Mouse (Mus musculus): ENCODE results near the gene Nkx2-9.

The Nkx2-9 gene

DNA sequence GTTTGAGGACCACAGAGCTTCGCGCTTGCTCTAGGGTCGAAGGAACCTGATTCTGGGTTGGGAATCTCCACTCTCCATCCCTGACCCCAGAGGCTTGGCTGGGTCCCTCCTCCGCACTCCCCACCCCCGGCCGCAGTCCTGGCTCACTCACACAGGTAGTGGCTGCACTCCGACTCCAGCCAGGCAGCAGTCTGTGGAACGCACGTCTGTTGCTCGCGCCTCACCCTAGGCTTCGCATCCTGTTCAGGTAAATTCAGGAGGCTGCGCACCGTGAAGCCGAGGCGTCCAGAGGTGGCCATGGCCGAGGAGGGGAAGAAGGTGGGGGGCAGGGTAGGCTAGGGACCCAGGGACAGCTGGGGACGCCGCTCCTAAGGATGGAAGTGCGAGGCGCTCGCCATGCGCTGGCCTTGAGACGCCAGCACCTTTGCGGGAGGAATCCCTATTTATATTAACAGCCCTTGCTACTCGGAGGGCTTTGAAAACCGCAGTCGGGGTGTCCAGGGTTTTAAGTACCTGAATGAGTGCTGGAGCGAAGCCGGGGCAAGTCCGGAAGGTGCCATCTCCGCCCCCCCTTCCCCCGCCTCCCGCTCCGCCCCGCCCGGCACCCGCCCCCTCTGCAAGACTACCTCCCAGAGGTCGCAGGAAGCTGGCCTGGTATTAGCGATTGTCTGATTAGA, at the start of gene Nkx2-9:
Nkx2-9 (minus strand) TSS at position 524 of the 677 bp plus-strand sequence.
- DNase-seq: no peak

GRCm38 (mm10) chr12:56637181-56637566, 24.1 kb upstream of the Nkx2-9 start:
- DNase-seq: peak; percentile 42

- peak; percentile 42 for DNase-seq
Measured at GRCm38 (mm10) chr12:56636534-56637180, 23.6 kb upstream of the Nkx2-9 start.

DNA sequence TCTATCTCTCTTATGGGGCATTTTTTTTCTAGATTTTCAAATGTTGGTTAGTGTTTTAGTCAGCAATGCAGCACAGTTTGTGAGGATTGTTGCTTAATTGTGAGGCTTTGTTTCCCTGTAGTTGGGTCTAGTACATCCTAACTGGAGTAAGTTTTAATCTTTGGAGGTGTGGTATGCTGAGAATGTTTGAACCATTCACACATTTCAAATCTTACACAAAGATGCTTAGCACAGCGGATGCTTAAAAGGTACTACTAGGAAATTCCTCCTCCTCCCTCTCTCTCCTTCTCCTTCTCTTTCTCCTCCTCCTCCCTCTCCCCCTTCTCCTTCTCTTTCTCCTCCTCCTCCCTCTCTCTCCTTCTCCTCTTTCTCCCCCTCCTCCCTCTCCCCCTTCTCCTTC, 3.0 kb upstream of the Nkx2-9 start:
- DNase-seq: no peak

DNA sequence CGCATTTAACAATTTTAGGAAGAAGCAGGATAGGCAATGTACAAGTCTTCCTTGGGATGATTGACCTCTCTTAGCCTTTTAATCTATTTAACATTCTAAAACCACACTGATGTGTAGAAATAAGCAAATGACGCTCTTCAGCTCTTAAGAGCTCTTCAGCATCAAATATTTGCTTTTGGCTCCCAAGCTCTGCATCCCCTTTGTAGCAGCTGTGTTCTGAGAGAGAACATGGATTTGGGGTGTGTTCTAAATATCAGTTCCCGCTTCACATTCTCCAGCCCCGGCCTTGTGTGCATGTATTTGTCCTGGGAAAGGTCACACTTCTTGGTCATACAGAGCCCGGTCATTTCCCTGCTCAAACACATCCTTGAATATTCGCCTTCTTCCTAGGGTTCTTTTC, 2.3 kb upstream of the Nkx2-9 start:
- no peak for DNase-seq

DNA sequence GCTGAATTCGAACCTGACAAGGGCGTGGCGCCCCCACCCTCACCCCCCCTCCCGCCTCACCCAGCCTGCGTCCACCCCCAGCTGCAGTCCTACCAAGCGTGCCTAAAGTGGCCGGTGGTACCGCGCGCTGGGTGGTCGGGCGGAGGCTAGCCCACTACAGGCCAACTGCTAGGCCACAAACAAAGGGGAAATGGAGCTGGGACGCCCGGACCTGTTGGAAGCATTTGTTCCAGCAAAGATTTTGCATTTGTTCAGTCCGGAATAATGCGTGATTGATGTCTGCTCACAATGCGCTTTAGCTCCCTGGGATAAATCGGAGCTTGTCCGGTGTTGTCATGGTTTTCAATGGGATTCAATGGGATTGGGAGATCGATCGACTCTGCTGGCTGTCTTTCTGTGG, 1.4 kb upstream of the Nkx2-9 start:
- DNase-seq: no peak

DNA sequence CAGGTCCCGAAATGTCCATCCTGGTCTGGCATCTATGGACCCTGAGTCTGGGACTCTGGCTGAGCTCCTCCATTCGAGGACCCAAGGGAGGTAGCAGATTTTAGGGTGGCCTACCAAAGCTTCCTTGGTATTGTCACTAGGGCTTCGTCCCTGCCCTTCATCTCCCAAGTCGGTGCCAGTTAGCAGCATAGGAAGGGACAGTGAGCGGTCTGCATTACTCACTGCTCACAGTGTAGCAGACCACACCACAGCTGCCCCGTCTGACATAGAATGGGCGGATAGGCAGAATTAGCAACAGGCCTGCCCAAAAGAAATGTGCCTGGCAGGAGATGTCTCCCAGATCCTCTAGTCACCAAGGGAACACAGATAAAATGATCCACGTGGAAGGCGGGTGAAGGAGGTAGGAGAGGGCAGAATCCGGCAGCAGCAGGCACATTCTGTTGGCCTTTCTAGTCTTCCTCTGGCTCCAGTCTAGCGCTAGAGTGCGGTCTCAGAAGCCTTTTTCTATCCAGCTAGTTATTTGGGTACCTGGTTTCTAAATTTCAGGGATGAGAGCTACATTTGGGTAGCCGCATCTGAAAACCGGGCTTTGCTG, 929 bp upstream of the Nkx2-9 start:
- DNase-seq: no peak

- no peak for DNase-seq
Measured at GRCm38 (mm10) chr12:56613438-56613830, 350 bp upstream of the Nkx2-9 start.

DNA sequence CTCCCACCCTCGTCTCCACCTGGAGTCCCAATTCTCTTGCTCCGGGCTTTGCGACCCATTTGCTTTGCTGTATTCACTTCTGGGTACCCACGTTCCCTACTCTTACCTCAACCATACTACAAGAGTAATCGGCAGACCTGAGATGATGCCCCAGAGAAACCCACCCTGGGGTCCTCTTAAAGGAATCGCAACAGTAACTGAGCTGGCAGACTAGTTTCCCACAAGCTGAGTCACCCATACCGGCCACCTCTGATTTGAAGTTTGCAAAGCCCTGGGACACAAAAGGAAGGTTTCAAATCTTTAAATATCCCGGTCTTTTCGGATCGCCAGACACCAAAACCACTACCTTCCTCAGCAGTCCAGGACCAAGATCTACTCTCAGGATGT, 742 bp downstream of the Nkx2-9 start:
- DNase-seq: no peak

DNA sequence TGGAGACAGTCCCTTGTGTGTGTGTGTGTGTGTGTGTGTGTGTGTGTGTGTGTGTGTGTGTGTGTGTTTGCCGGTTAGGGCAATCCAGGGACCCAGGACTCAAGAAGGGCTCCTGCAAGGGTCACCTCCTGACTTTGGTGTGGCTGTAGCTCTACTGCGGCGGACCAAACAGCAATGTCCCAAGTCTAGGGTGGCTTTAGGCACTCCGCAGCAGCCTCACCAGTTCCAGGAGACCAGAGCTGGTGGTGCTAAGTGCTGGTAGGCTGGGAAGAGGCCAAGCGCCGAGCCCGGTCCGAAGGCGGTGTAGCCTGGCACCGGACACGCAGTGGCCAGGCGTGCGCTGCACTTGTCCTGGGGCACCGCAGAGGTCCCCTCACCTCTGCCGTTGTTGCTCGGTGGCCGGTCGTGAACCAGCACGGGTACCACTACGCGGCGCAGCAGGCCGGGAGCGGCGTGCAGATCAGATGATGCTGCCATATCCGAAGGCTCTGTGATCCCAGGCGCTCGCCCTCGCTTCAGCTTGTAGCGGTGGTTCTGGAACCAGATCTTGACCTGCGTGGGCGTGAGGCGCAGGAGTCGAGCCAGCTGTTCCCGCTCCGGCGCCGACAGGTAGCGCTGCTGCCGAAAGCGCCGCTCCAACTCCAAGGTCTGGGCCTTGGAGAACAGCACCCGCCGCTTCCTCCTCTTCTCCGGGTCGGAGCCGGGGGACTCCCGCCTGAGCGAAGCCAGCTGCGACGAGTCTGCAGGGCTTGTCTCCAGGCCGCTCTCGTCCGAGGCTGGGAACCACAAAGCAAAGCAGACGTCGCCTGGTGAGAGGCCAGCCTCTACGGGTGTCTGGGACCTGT, 1.4 kb downstream of the Nkx2-9 start:
- no peak for DNase-seq

- no peak for DNase-seq
Measured at GRCm38 (mm10) chr12:56610851-56611250, 2.2 kb downstream of the Nkx2-9 start.

DNA sequence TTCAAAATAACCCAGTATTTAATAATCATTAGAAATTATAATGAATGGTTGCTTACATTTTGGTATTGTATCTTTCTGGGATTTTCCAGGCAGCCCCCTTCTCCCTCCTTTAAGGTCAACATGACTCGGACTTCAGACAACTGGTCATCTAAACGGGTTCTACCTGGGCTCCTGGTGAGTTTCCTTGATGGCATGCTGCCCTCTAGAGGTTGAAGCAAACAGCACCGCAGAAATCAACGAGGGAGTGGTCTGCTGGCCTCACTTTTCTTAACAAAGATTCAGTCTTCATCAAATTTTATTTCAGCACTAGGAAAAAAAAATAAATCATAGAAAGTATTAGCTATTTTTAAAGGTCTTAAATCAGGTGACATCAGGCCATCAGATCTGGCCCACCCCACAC, 21.4 kb downstream of the Nkx2-9 start:
- peak; percentile 18 for DNase-seq

- DNase-seq: no peak
Measured at GRCm38 (mm10) chr12:56587830-56588229, 25.3 kb downstream of the Nkx2-9 start.
